ENCODE assay signal across 12 mouse cellular contexts in genomic region chr9:121303748-121304147, GRCm38 (mm10). TPM values are rescaled to one million over a fixed set of nuclear protein-coding genes. Genes with fewer than 3 reads are reported as not detected.
DNase-seq lines count a peak whose midpoint lies in the region; ATAC-seq and TF ChIP-seq lines count a peak whose summit lies in the region.
"Had no signal": no experiment of that assay in that cellular context is flagged by ENCODE, and none has a peak within 500 bp of the region (broad histone marks: within the 10 kb centered on the region; RNA-seq: fewer than 3 reads in every experiment).

No protein-coding gene starts in this region.

- intact Hi-C loops in heart, adult 2 months (cut with DNase I), result no loop called here

- H3K4me2 ChIP-seq in midbrain, embryonic 12.5 days (replicated peaks), result peak overlapping the region; percentile 29
- H3K4me2 ChIP-seq: lung, embryonic 15.5 days had no signal

- H3K4me3 ChIP-seq in heart, adult 2 months, result no peak overlapping the region
- H3K4me3 ChIP-seq in hindbrain, embryonic 10.5 days, result peak overlapping the region; percentile 30
- H3K4me3 ChIP-seq in midbrain, embryonic 12.5 days, result peak overlapping the region; percentile 7; the same call in 1 of the 2 replicates
- H3K4me3 ChIP-seq: lung, embryonic 15.5 days had no signal

- peak; percentile 57 for ATAC-seq in midbrain, embryonic 12.5 days (ENCODE audit: low FRiP score, low read depth)
- ATAC-seq: activated CD4-positive, CD25-positive, alpha-beta regulatory T cell, adult 4 months had no signal

- no peaks in the 10 kb centered on the region for H3K9me3 ChIP-seq in hindbrain, embryonic 10.5 days
- no peaks in the 10 kb centered on the region for H3K9me3 ChIP-seq in midbrain, embryonic 12.5 days
- H3K9me3 ChIP-seq: lung, embryonic 15.5 days had no signal

- TF ChIP-seq POLR2A in heart, adult 2 months (IDR thresholded peaks at IDR 0.05; ENCODE audit: insufficient read depth, low read depth, low read length), result no peak

- H3K9ac ChIP-seq in heart, adult 2 months (ENCODE audit: low read depth, low read length), result no peak overlapping the region
- 0 out of 2 replicates have a peak overlapping the region, but pooled peaks have one; percentile 4 for H3K9ac ChIP-seq in midbrain, embryonic 12.5 days (replicated peaks)
- H3K9ac ChIP-seq: lung, embryonic 15.5 days had no signal

- H3K79me2 ChIP-seq in heart, adult 2 months (replicated peaks; ENCODE audit: control insufficient read depth, insufficient read depth, low read length), result peaks cover 14% of the 10 kb centered on the region

- DNase-seq in heart, adult 2 months, result peak in 1 of 2 experiments; percentile 38
- no peak for DNase-seq in heart, adult 9 months (ENCODE audit: low spot score in 2 of 2)
- peak; percentile 52 for DNase-seq in ZHBTc4 (ENCODE audit: low read depth, low spot score)
- peak; percentile 62 for DNase-seq in hindbrain, embryonic 10.5 days (ENCODE audit: low spot score)
- no peak for DNase-seq in urinary bladder, adult 18-20 months (ENCODE audit: low spot score in 2 of 2)
- no peak for DNase-seq in spleen, postnatal 4 days (ENCODE audit: low spot score in 2 of 2)
- DNase-seq in gastrocnemius, postnatal 10 days, result no peak
- DNase-seq: B cell, adult 2 months; thymus, adult 18-20 months had no signal

- H3K4me1 ChIP-seq in heart, adult 2 months (ENCODE audit: control insufficient read depth, insufficient read depth, low read length), result peaks cover 55% of the 10 kb centered on the region
- H3K4me1 ChIP-seq in hindbrain, embryonic 10.5 days (replicated peaks), result peaks cover 82% of the 10 kb centered on the region
- peaks cover 55% of the 10 kb centered on the region for H3K4me1 ChIP-seq in midbrain, embryonic 12.5 days

- TF ChIP-seq CTCF in heart, adult 2 months (IDR thresholded peaks at IDR 0.05), result no peak

- H3K36me3 ChIP-seq in heart, adult 2 months (ENCODE audit: control insufficient read depth, insufficient read depth, low read length), result peaks cover 18% of the 10 kb centered on the region
- peaks cover 20% of the 10 kb centered on the region; the same call in 1 of the 2 replicates for H3K36me3 ChIP-seq in hindbrain, embryonic 10.5 days
- no peaks in the 10 kb centered on the region for H3K36me3 ChIP-seq in midbrain, embryonic 12.5 days
- H3K36me3 ChIP-seq: lung, embryonic 15.5 days had no signal

- WGBS in heart, adult 2 months, result 27% methylated on average over 9 of the region's 9 CpGs
- 20% methylated on average over 9 of the region's 9 CpGs for WGBS in hindbrain, embryonic 10.5 days
- WGBS in midbrain, embryonic 12.5 days, result 18% methylated on average over 9 of the region's 9 CpGs

- H3K27me3 ChIP-seq in heart, adult 2 months (ENCODE audit: control insufficient read depth, insufficient read depth, low read length), result no peaks in the 10 kb centered on the region
- H3K27me3 ChIP-seq in hindbrain, embryonic 10.5 days (ENCODE audit: insufficient read depth, poor library complexity, severe bottlenecking), result no peaks in the 10 kb centered on the region
- no peaks in the 10 kb centered on the region for H3K27me3 ChIP-seq in midbrain, embryonic 12.5 days
- H3K27me3 ChIP-seq: lung, embryonic 15.5 days had no signal

- TF ChIP-seq EP300 in heart, adult 2 months (IDR thresholded peaks at IDR 0.05; ENCODE audit: insufficient read depth, low read depth, low read length), result 0 out of 2 replicates have a peak, but pooled peaks have one; percentile 4

- H3K27ac ChIP-seq in heart, adult 2 months, result peak overlapping the region; percentile 51
- peak overlapping the region; percentile 81 for H3K27ac ChIP-seq in hindbrain, embryonic 10.5 days
- peak overlapping the region; percentile 36 for H3K27ac ChIP-seq in midbrain, embryonic 12.5 days (replicated peaks)
- H3K27ac ChIP-seq: lung, embryonic 15.5 days had no signal

RNA-seq across cellular contexts. Expression of gene Trak1, which starts 6.4 kb away (rescaled TPM):
- total RNA-seq in heart, adult 2 months (2021), result 100 to 1,000 TPM; 276 to 302 TPM
- 170 and 204 TPM in 2 replicates for polyA plus RNA-seq in heart, adult 2 months (2012; rRNA removed)
- polyA plus RNA-seq in hindbrain, embryonic 10.5 days (2016; fragmentation: Nextera tagmentation; extraction: Ambion mirVana), result 24.1 and 33.1 TPM in 2 replicates
- polyA plus RNA-seq in midbrain, embryonic 12.5 days (2016; fragmentation: Nextera tagmentation; extraction: Ambion mirVana), result 38.0 and 42.2 TPM in 2 replicates
- 100 to 1,000 TPM; 203 to 207 TPM for total RNA-seq in gastrocnemius, postnatal 10 days (2021)

RNA-seq across cellular contexts. Expression of gene Ulk4, which starts 26.8 kb away (rescaled TPM):
- total RNA-seq in heart, adult 2 months (2021), result under 1 TPM; 0.18 to 0.30 TPM
- 0.47 and 2.3 TPM in 2 replicates for polyA plus RNA-seq in heart, adult 2 months (2012; rRNA removed)
- polyA plus RNA-seq in hindbrain, embryonic 10.5 days (2016; fragmentation: Nextera tagmentation; extraction: Ambion mirVana), result 123 and 131 TPM in 2 replicates
- 193 and 218 TPM in 2 replicates for polyA plus RNA-seq in midbrain, embryonic 12.5 days (2016; fragmentation: Nextera tagmentation; extraction: Ambion mirVana)
- total RNA-seq in gastrocnemius, postnatal 10 days (2021), result under 1 TPM; 0.80 to 0.97 TPM

Comparison
In these comparisons a context has a peak if more than half of its experiments do, and no peak if none do; other contexts are left out.
1. DNase-seq: peak in ZHBTc4 (single experiment) and hindbrain, embryonic 10.5 days (single experiment); none in heart, adult 9 months (0 of 2), urinary bladder, adult 18-20 months (0 of 2), spleen, postnatal 4 days (0 of 2) and gastrocnemius, postnatal 10 days (single experiment).
2. RNA of gene Ulk4, which starts 26.8 kb away (polyA plus RNA-seq): 193 to 218 TPM in midbrain, embryonic 12.5 days and 123 to 131 TPM in hindbrain, embryonic 10.5 days; 0.47 to 2.3 TPM in heart, adult 2 months; every median in the first group is over 10 times any median in the second.
3. Peak in every context shown above with its lines, with median percentiles within 50 percentile points of each other: H3K27ac ChIP-seq.